Mouse (Mus musculus) midbrain, embryonic 10.5 days (tissue): ENCODE measurements at regions not wholly inside any gene's neighbourhood (a gene's known extent, or its start where the extent isn't known, plus 50 kb on each side); places are given as distances from the start of the nearest gene placed in this dataset.

Experiments
- DNase-seq: peaks from one replicate; pipeline ENCODE4 v3.0.0-alpha.2; 2017; ENCODE audit warnings: low spot score
- H3K27ac ChIP-seq: fragments of 300-500 bp; sonication (generic); replicated peaks from 2 replicates; pipeline ENCODE4 v1.5.1; 2016; ENCODE audit warnings: mild to moderate bottlenecking
- H3K27me3 ChIP-seq: fragments of 300-500 bp; sonication (generic); 2 replicates; pipeline ENCODE4 v1.6.1; 2016; ENCODE audit warnings: low read depth, mild to moderate bottlenecking; ENCODE audit not compliant: poor library complexity, severe bottlenecking
- H3K36me3 ChIP-seq: fragments of 300-500 bp; sonication (generic); 2 replicates; pipeline ENCODE4 v1.6.1; 2016; ENCODE audit warnings: mild to moderate bottlenecking, moderate library complexity
- H3K4me1 ChIP-seq: fragments of 300-500 bp; sonication (generic); 2 replicates; pipeline ENCODE4 v1.6.1; 2016
- H3K4me3 ChIP-seq: fragments of 300-500 bp; sonication (generic); 2 replicates; pipeline ENCODE4 v1.5.1; 2016; ENCODE audit warnings: mild to moderate bottlenecking, moderate library complexity
- H3K9me3 ChIP-seq: fragments of 300-500 bp; sonication (generic); replicated peaks from 2 replicates; pipeline ENCODE4 v1.6.1; 2016; ENCODE audit warnings: mild to moderate bottlenecking
- WGBS: fragments of 180-500 bp; shearing (Covaris S2); methylation state at CpG from one replicate; pipeline ENCODE4 v1.1.7; 2016; 5-methylcytosine and 5-hydroxymethylcytosine counted together

GRCm38 (mm10) chr3:31368259-31368658, 58.1 kb upstream of the Slc7a14 start:
- no peak overlapping the region for H3K4me3 ChIP-seq
- 76% methylated on average over 2 of the region's 2 CpGs for WGBS
- no peak for DNase-seq

More at GRCm38 (mm10) chr3:31368259-31368658, 58.1 kb upstream of the Slc7a14 start:
- Histone ChIP-seq H3K27me3 (no peaks in the 10 kb centered on the region), H3K27ac (no peak overlapping the region), H3K9me3 (no peaks in the 10 kb centered on the region), H3K36me3 (no peaks in the 10 kb centered on the region), H3K4me1 (no peaks in the 10 kb centered on the region)
